Mouse (Mus musculus) liver, postnatal 0 days (tissue): ENCODE measurements around the gene Sp3. TPM values are rescaled to one million over a fixed set of nuclear protein-coding genes. Genes with fewer than 3 reads are reported as not detected.
"Not testable (repeated sequence)": the region's sequence is repeated elsewhere in the genome, so short reads cannot be mapped to it uniquely, and the experiment has no call there.

Experiments
- ATAC-seq: fragments of 200-750 bp; cut with Nextera tagmentation; 2 replicates; pipeline ENCODE4 v1.8.0; 2017; ENCODE audit warnings: mild to moderate bottlenecking, moderate library complexity
- DNase-seq: peaks from one replicate; pipeline ENCODE4 v3.0.0-alpha.2; 2016
- H3K27ac ChIP-seq: fragments of 300-500 bp; sonication (generic); 2 replicates; pipeline ENCODE4 v1.5.1; 2014; ENCODE audit warnings: antibody characterized with exemption, moderate library complexity, mild to moderate bottlenecking, low read depth
- H3K27me3 ChIP-seq: fragments of 300-500 bp; sonication (generic); 2 replicates; pipeline ENCODE4 v1.6.1; 2014; ENCODE audit warnings: low read length, control low read depth, mixed read lengths; ENCODE audit not compliant: insufficient read depth
- H3K36me3 ChIP-seq: fragments of 300-500 bp; sonication (generic); replicated peaks from 2 replicates; pipeline ENCODE4 v1.6.1; 2014; ENCODE audit warnings: mild to moderate bottlenecking, control low read depth, low read length, moderate library complexity, mixed read lengths; ENCODE audit not compliant: insufficient read depth
- H3K4me1 ChIP-seq: fragments of 300-500 bp; sonication (generic); 2 replicates; pipeline ENCODE4 v1.6.1; 2014; ENCODE audit warnings: antibody characterized with exemption, mild to moderate bottlenecking, control low read depth; ENCODE audit not compliant: insufficient read depth
- H3K4me2 ChIP-seq: fragments of 300-500 bp; sonication (generic); 2 replicates; pipeline ENCODE4 v1.6.1; 2014; ENCODE audit warnings: low read depth, mild to moderate bottlenecking, low read length, moderate library complexity, mixed read lengths
- H3K4me3 ChIP-seq: fragments of 300-500 bp; sonication (generic); 2 replicates; pipeline ENCODE4 v1.5.1; 2014; ENCODE audit warnings: low read depth, low read length
- H3K9ac ChIP-seq: fragments of 300-500 bp; sonication (generic); replicated peaks from 2 replicates; pipeline ENCODE4 v1.6.1; 2014; ENCODE audit warnings: mild to moderate bottlenecking, moderate library complexity
- H3K9me3 ChIP-seq: fragments of 300-500 bp; sonication (generic); 2 replicates; pipeline ENCODE4 v1.6.1; 2016; ENCODE audit warnings: mild to moderate bottlenecking, control low read depth, low read length, mixed read lengths
- CTCF ChIP-seq: sonication (generic); IDR thresholded peaks from 2 replicates; pipeline ENCODE4 v1.5.1; 2016; ENCODE audit warnings: antibody characterized with exemption, low read depth
- EP300 ChIP-seq: IDR thresholded peaks from 2 replicates; pipeline ENCODE4 v1.6.1; 2016; ENCODE audit warnings: antibody characterized with exemption, low read depth, mild to moderate bottlenecking
- WGBS: fragments of 180-500 bp; shearing (Covaris S2); extraction: QIAGEN DNeasy Blood & Tissue Kit; methylation state at CpG from one replicate; pipeline ENCODE4 v1.1.7; 2014; ENCODE audit not compliant: insufficient replicate concordance; 5-methylcytosine and 5-hydroxymethylcytosine counted together
- polyA plus RNA-seq: library from polyadenylated mRNA; unstranded; fragments of >200 nt; fragmentation: Nextera tagmentation; extraction: Ambion mirVana; gene quantifications from 2 replicates; pipeline ENCODE4 v1.2.1, GENCODE M21; 2015

The Sp3 gene
- polyA plus RNA-seq, 1 experiment from 2014 or later = 20.5 TPM

- no peak overlapping the region for H3K4me3 ChIP-seq
- H3K27ac ChIP-seq = no peak overlapping the region
- no peaks in the 10 kb centered on the region for H3K9me3 ChIP-seq
- no peak overlapping the region for H3K4me2 ChIP-seq
- WGBS = 62% methylated on average over 9 of the region's 9 CpGs
- DNase-seq (no peak), ATAC-seq (no peak)
- no peaks in the 10 kb centered on the region for H3K27me3 ChIP-seq
- no peak for TF ChIP-seq CTCF
- no peak for TF ChIP-seq EP300
- H3K4me1 ChIP-seq = peaks cover 21% of the 10 kb centered on the region
- H3K9ac ChIP-seq = no peak overlapping the region
- no peaks in the 10 kb centered on the region for H3K36me3 ChIP-seq
These were observed 39.3 kb upstream of the Sp3 start for GRCm38 (mm10) chr2:73019371-73020146.

GRCm38 (mm10) chr2:73014063-73014462, 33.8 kb upstream of the Sp3 start:
- not testable (repeated sequence) for H3K4me3 ChIP-seq, H3K27ac ChIP-seq, H3K4me2 ChIP-seq, H3K36me3 ChIP-seq, DNase-seq, H3K4me1 ChIP-seq, H3K9ac ChIP-seq, H3K27me3 ChIP-seq, ATAC-seq
- H3K9me3 ChIP-seq = peaks cover 12% of the 10 kb centered on the region
- WGBS = 41% methylated on average over 9 of the region's 9 CpGs

DNA sequence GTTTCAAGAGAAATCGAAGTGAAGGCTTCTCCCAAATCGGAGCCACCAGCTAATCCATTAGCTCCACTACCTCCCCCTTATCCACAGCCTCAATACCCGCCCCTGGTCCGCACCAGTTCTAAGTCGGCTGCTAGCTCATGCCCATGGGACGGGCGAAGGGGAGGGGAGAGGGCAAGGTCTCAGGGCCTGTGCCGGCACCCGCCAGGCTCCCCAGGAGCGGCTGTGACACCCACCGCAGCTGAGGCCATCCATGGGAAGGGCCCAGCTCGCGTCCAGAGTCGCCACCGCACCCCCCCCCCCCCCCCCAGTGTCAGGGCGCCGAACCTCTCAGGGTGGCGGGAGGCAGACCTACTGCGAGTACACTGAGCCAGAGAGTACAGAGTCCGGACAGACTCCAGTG, 32.4 kb upstream of the Sp3 start:
- Histone ChIP-seq H3K4me3 (no peak overlapping the region), H3K27ac (no peak overlapping the region), H3K9ac (no peak overlapping the region), H3K36me3 (no peaks in the 10 kb centered on the region), H3K4me2 (no peak overlapping the region), H3K27me3 (no peaks in the 10 kb centered on the region), H3K4me1 (no peaks in the 10 kb centered on the region; the same call in 1 of the 2 replicates), H3K9me3 (peaks cover 12% of the 10 kb centered on the region)
- TF ChIP-seq EP300 = no peak
- no peak for TF ChIP-seq CTCF
- DNase-seq = peak; percentile 54
- no peak for ATAC-seq
- 63% methylated on average over 19 of the region's 20 CpGs for WGBS

DNA sequence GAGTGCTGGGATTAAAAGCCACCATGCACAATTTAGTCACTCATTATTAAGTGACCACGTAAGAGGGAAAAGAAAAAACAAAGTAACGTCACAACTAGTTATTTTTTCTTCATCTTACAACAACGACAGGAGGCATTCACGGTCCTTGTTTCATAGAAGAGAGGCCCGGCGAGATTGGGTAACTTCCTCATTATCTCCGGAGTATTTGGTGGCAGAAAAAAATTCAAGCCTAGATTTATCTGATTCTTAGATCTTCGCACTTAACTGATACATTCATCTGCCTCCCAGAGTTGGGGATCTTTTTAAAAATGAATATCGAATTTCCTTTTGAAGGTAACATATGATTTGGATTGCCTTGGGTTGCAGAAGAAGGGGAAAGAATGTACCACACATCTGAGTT, 27.2 kb upstream of the Sp3 start:
- no peak overlapping the region for H3K27ac ChIP-seq
- WGBS = 50% methylated on average over 9 of the region's 9 CpGs

DNA sequence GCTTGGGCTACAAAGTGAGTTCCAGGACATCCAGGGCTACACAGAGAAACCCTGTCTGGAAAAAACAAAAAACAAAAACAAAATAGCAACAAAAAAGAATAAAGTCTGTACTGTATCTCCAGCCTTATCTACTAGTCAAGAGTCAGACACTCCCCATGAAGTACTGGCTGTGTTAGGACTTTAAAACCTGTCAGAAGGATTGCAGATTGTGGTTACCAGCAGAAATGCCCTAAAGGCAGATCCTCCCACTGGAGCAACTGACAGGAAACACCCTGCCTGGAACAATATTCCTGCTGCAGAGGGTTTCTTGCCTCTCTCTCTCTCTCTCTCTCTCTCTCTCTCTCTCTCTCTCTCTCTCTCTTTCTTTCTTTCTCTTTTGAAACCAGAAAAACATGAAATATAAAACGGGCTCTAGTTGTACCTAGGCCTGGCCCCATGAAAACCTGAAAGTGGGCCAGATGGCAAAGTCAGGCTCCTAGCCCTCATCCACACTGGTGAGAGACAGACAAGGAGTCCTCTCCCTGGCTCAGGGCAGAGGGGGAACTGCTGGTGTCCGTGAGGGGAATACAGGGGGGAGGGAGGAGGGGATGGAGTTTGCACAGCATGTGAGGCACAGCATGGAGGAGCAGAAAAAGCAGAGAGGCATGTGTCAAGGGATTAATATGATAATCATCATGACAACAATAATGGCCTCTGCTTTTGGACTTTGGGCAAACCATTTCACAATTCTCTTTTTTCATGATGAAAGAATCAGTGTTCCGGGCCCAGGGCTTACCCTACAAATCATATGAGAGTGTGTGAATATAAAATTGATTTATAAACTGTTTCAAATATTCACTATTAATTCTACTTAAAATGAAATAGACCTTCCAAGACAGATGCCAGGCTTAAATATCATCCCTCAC, 25.6 kb upstream of the Sp3 start:
- H3K27ac ChIP-seq = peak overlapping the region; percentile 60
- no peak overlapping the region for H3K4me2 ChIP-seq
- ATAC-seq = no peak
- no peak overlapping the region for H3K9ac ChIP-seq
- no peaks in the 10 kb centered on the region for H3K27me3 ChIP-seq
- H3K36me3 ChIP-seq = no peaks in the 10 kb centered on the region
- DNase-seq = no peak
- TF ChIP-seq EP300 (no peak), CTCF (no peak)
- H3K9me3 ChIP-seq = peaks cover 10% of the 10 kb centered on the region
- WGBS = 46% methylated on average over 3 of the region's 3 CpGs
- peaks cover 35% of the 10 kb centered on the region for H3K4me1 ChIP-seq
- no peak overlapping the region for H3K4me3 ChIP-seq

More for the DNA sequence above, 27.2 kb upstream of the Sp3 start:
- peaks cover 12% of the 10 kb centered on the region for H3K9me3 ChIP-seq
- TF ChIP-seq CTCF (no peak), EP300 (no peak)
- H3K4me2 ChIP-seq = no peak overlapping the region
- no peak overlapping the region for H3K4me3 ChIP-seq
- DNase-seq (no peak), ATAC-seq (no peak)
- no peaks in the 10 kb centered on the region for H3K36me3 ChIP-seq
- peaks cover 29% of the 10 kb centered on the region for H3K4me1 ChIP-seq
- no peak overlapping the region for H3K9ac ChIP-seq
- H3K27me3 ChIP-seq = no peaks in the 10 kb centered on the region
